Mouse (Mus musculus): ENCODE results near the gene Grip1. TPM values are rescaled to one million over a fixed set of nuclear protein-coding genes. Genes with fewer than 3 reads are reported as not detected.
A peak's percentile ranks its signal among the peaks of the same experiment; 100 is the strongest.

The Grip1 gene
- 1.7 TPM in 2 replicates for polyA plus RNA-seq (2015; fragmentation: Nextera tagmentation; extraction: Ambion mirVana)

GRCm38 (mm10) chr10:119453431-119454105 is at the start of gene Grip1:
Gene Grip1, plus strand, starts transcription at chr10:119453830.
- Histone ChIP-seq H3K4me3 (replicated peaks) (peak within 1 kb of the TSS; percentile 76), H3K4me1 (replicated peaks) (peaks cover 8% of the 10 kb centered on the region; the same call in 1 of the 2 replicates), H3K27ac (peak within 1 kb of the TSS; percentile 67; the same call in 1 of the 2 replicates), H3K9me3 (no peaks in the 10 kb centered on the region), H3K9ac (peak within 1 kb of the TSS; percentile 69), H3K36me3 (no peaks in the 10 kb centered on the region), H3K27me3 (replicated peaks) (no peaks in the 10 kb centered on the region), H3K4me2 (replicated peaks) (peak within 1 kb of the TSS; percentile 99)
- ATAC-seq = peak; percentile 88
- WGBS = under 1% methylated on average over 63 of the region's 84 CpGs

GRCm38 (mm10) chr10:119405103-119405502 is 48.5 kb upstream of the Grip1 start:
- Histone ChIP-seq H3K4me2 (replicated peaks) (no peak overlapping the region), H3K4me3 (replicated peaks) (no peak overlapping the region), H3K27ac (no peak overlapping the region), H3K9me3 (no peaks in the 10 kb centered on the region), H3K27me3 (replicated peaks) (no peaks in the 10 kb centered on the region), H3K4me1 (replicated peaks) (0 out of 2 replicates have a peak, but pooled peaks cover 2% of the 10 kb centered on the region), H3K36me3 (no peaks in the 10 kb centered on the region), H3K9ac (no peak overlapping the region)
- WGBS = 95% methylated on average over 9 of the region's 9 CpGs
- ATAC-seq = no peak

DNA sequence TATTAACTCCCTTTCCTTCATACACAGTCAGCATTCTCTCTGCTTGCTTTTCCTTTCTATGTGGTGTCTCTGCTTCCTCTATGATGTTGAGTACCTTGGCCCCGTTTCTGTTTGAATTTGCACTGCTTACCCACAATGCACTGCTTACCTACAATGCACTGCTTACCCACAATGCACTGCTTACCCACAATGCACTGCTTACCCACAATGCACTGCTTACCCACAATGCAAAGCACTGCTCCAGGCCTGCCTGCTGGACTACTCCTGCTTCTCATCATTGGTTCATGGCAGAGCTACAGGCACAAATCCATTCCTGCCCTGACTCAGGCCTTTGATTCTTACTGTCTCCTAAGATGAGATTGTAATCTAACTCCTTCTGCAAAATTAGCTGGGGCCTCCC is 48.0 kb upstream of the Grip1 start:
- H3K4me2 ChIP-seq (replicated peaks) = no peak overlapping the region
- H3K4me1 ChIP-seq (replicated peaks) = 0 out of 2 replicates have a peak, but pooled peaks cover 2% of the 10 kb centered on the region
- H3K4me3 ChIP-seq (replicated peaks) = no peak overlapping the region
- no peak overlapping the region for H3K27ac ChIP-seq
- no peaks in the 10 kb centered on the region for H3K9me3 ChIP-seq
- H3K27me3 ChIP-seq (replicated peaks) = no peaks in the 10 kb centered on the region
- no peaks in the 10 kb centered on the region for H3K36me3 ChIP-seq
- ATAC-seq = no peak
- 76% methylated on average over 1 of the region's 1 CpGs for WGBS
- no peak overlapping the region for H3K9ac ChIP-seq

- WGBS = 13% methylated on average over 6 of the region's 6 CpGs
- Histone ChIP-seq H3K4me3 (replicated peaks) (no peak overlapping the region), H3K27me3 (replicated peaks) (no peaks in the 10 kb centered on the region), H3K4me2 (replicated peaks) (no peak overlapping the region), H3K36me3 (no peaks in the 10 kb centered on the region), H3K9ac (no peak overlapping the region), H3K9me3 (no peaks in the 10 kb centered on the region), H3K27ac (no peak overlapping the region), H3K4me1 (replicated peaks) (0 out of 2 replicates have a peak, but pooled peaks cover 2% of the 10 kb centered on the region)
- no peak for ATAC-seq
Observed at GRCm38 (mm10) chr10:119408327-119408726, 45.3 kb upstream of the Grip1 start.

DNA sequence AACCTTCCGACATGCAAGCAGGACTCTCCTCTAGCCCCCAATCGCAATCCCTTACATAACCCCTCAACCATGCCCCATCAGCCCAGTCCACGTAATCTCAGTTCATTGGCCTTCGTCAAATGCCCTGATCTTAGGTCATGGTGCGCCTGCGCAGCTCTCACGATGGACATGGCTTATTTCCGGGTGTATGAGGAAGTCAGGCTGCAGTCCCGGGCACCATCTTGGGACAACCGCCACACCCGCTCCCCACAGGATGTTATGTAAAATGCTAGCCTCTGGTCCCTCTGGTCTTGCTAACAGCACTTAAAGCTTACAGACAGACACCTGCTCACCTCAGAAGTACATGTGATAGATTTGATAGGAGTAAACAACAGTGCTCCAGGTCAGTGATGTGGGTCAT is 40.4 kb upstream of the Grip1 start:
- no peaks in the 10 kb centered on the region for H3K9me3 ChIP-seq

GRCm38 (mm10) chr10:119415106-119415505 is 38.5 kb upstream of the Grip1 start:
- Histone ChIP-seq H3K4me2 (replicated peaks) (no peak overlapping the region), H3K27ac (no peak overlapping the region), H3K9ac (no peak overlapping the region), H3K27me3 (replicated peaks) (no peaks in the 10 kb centered on the region), H3K4me1 (replicated peaks) (no peaks in the 10 kb centered on the region), H3K9me3 (no peaks in the 10 kb centered on the region), H3K4me3 (replicated peaks) (no peak overlapping the region), H3K36me3 (no peaks in the 10 kb centered on the region)
- WGBS = 76% methylated on average over 4 of the region's 4 CpGs
- ATAC-seq = no peak

More for the DNA sequence above, 40.4 kb upstream of the Grip1 start:
- Histone ChIP-seq H3K4me1 (replicated peaks) (no peaks in the 10 kb centered on the region), H3K4me3 (replicated peaks) (no peak overlapping the region), H3K27ac (no peak overlapping the region), H3K4me2 (replicated peaks) (no peak overlapping the region), H3K9ac (no peak overlapping the region), H3K36me3 (no peaks in the 10 kb centered on the region), H3K27me3 (replicated peaks) (no peaks in the 10 kb centered on the region)
- WGBS = 95% methylated on average over 11 of the region's 11 CpGs
- ATAC-seq = no peak

GRCm38 (mm10) chr10:119421418-119421817 is 32.2 kb upstream of the Grip1 start:
- no peaks in the 10 kb centered on the region for H3K27me3 ChIP-seq (replicated peaks)
- ATAC-seq = no peak
- H3K36me3 ChIP-seq = no peaks in the 10 kb centered on the region

DNA sequence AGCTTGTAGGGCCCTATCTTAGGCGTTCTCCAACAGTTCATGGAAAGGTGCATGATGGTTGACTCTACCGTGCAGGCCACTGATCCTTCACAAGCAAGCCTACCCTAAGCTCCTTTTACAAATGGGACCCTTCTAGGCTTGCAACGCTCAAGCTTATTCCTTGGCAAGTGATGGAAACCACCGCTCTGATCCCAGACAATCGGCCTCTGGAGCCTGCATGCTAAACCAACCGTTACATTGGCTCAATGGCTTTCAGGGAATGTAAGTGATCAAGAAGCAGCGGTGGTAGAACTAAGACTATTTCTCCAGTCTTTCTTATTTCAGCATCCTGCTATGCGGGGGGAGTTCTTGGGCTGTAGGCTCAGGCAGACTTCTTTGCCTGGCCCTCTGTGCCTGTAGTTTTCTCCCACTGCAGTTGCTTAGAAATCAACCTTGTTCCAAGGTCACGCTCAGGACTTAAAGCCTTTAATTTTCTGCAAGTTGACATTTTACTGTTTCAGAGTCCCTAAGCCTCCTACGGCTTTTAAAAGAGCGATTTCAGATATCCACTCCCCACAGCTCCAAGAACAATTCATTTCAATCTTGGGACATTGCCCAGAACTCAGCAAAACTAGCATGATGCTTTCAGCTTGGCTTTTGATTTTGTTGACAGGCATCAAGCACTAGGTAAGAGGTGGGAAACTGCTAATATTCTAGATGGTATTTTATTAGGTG is 29.7 kb upstream of the Grip1 start:
- 89% methylated on average over 11 of the region's 11 CpGs for WGBS
- H3K36me3 ChIP-seq = no peaks in the 10 kb centered on the region
- no peaks in the 10 kb centered on the region for H3K27me3 ChIP-seq (replicated peaks)
- H3K9me3 ChIP-seq = no peaks in the 10 kb centered on the region
- no peaks in the 10 kb centered on the region for H3K4me1 ChIP-seq (replicated peaks)
- H3K4me2 ChIP-seq (replicated peaks) = no peak overlapping the region
- no peak overlapping the region for H3K9ac ChIP-seq
- H3K4me3 ChIP-seq (replicated peaks) = no peak overlapping the region
- ATAC-seq = no peak
- no peak overlapping the region for H3K27ac ChIP-seq

More at GRCm38 (mm10) chr10:119421418-119421817, 32.2 kb upstream of the Grip1 start:
- 34% methylated on average over 6 of the region's 6 CpGs for WGBS
- H3K4me1 ChIP-seq (replicated peaks) = no peaks in the 10 kb centered on the region
- no peak overlapping the region for H3K4me2 ChIP-seq (replicated peaks)
- no peaks in the 10 kb centered on the region for H3K9me3 ChIP-seq
- H3K27ac ChIP-seq = no peak overlapping the region
- no peak overlapping the region for H3K4me3 ChIP-seq (replicated peaks)
- H3K9ac ChIP-seq = no peak overlapping the region

- Histone ChIP-seq H3K4me3 (replicated peaks) (no peak overlapping the region), H3K9me3 (no peaks in the 10 kb centered on the region), H3K36me3 (no peaks in the 10 kb centered on the region), H3K27ac (no peak overlapping the region), H3K4me1 (replicated peaks) (no peaks in the 10 kb centered on the region), H3K9ac (no peak overlapping the region), H3K27me3 (replicated peaks) (no peaks in the 10 kb centered on the region), H3K4me2 (replicated peaks) (no peak overlapping the region)
- no peak for ATAC-seq
- 83% methylated on average over 7 of the region's 7 CpGs for WGBS
Observed at GRCm38 (mm10) chr10:119427653-119428052, 26.0 kb upstream of the Grip1 start.

- ATAC-seq = no peak
- WGBS = 67% methylated on average over 7 of the region's 7 CpGs
- H3K36me3 ChIP-seq = no peaks in the 10 kb centered on the region
- no peak overlapping the region for H3K4me2 ChIP-seq (replicated peaks)
- H3K9ac ChIP-seq = no peak overlapping the region
- H3K9me3 ChIP-seq = no peaks in the 10 kb centered on the region
- no peak overlapping the region for H3K27ac ChIP-seq
- H3K27me3 ChIP-seq (replicated peaks) = no peaks in the 10 kb centered on the region
- H3K4me3 ChIP-seq (replicated peaks) = no peak overlapping the region
- no peaks in the 10 kb centered on the region for H3K4me1 ChIP-seq (replicated peaks)
Observed at GRCm38 (mm10) chr10:119428106-119428505, 25.5 kb upstream of the Grip1 start.

- H3K4me3 ChIP-seq (replicated peaks) = no peak overlapping the region
- no peaks in the 10 kb centered on the region for H3K4me1 ChIP-seq (replicated peaks)
- no peaks in the 10 kb centered on the region for H3K36me3 ChIP-seq
- 81% methylated on average over 7 of the region's 7 CpGs for WGBS
- H3K27ac ChIP-seq = no peak overlapping the region
- no peak overlapping the region for H3K4me2 ChIP-seq (replicated peaks)
- no peaks in the 10 kb centered on the region for H3K9me3 ChIP-seq
- no peak for ATAC-seq
- no peaks in the 10 kb centered on the region for H3K27me3 ChIP-seq (replicated peaks)
- no peak overlapping the region for H3K9ac ChIP-seq
Observed at GRCm38 (mm10) chr10:119430240-119430639, 23.4 kb upstream of the Grip1 start.

DNA sequence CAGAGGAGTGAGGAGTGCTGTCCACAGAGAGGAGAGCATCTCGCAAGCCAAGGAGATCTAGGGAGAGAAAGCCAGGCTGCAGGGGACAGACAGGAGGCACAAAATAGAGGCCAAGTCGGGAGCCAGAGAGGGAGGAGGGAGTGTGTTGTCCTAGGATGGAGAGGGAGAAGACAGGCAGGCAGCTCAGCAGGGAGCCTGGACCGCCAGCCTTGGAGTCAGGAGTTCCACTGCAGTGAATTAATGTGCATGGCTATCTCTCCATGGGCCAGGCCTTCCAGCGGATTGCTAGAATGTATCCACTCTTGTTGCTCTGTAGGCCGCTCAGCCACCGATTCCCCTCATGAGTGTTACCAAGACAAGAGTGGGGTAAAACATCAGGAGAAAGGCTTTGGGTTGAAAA is 21.8 kb upstream of the Grip1 start:
- 73% methylated on average over 6 of the region's 6 CpGs for WGBS
- no peak for ATAC-seq
- Histone ChIP-seq H3K27me3 (replicated peaks) (no peaks in the 10 kb centered on the region), H3K27ac (no peak overlapping the region), H3K4me2 (replicated peaks) (no peak overlapping the region), H3K9ac (no peak overlapping the region), H3K4me1 (replicated peaks) (no peaks in the 10 kb centered on the region), H3K9me3 (no peaks in the 10 kb centered on the region), H3K4me3 (replicated peaks) (no peak overlapping the region), H3K36me3 (no peaks in the 10 kb centered on the region)

All from intestine, embryonic 15.5 days (tissue).